In the genomic region with DNA sequence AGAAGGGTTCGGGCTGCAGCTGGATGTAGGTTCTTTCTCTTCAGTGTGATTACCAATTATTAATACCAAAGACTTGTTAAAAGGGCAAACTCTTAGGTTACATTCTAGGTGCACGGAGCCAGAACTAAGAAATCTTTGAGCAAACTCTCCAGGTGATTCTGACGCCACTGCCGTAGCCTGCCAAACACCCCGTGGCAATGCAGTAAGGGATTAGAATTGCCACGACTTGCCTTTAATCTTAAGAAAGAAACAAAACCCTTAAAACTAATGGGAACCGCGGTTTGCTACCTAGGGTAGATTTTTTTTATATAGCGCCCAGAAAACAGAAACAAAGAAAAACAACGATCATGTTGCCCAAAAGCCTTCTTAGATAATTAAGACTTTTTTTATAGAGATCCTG, we compare ENCODE assay signal across 8 mouse cellular contexts. TPM values are rescaled to one million over a fixed set of nuclear protein-coding genes. Genes with fewer than 3 reads are reported as not detected.
DNase-seq lines count a peak whose midpoint lies in the region; ATAC-seq and TF ChIP-seq lines count a peak whose summit lies in the region.

No protein-coding gene starts in this region.

- peak overlapping the region; percentile 99 for H3K9ac ChIP-seq in heart, embryonic 14.5 days (ENCODE audit: low read length)
- H3K9ac ChIP-seq in hindbrain, embryonic 12.5 days = peak overlapping the region; percentile 83
- peak overlapping the region; percentile 81 for H3K9ac ChIP-seq in midbrain, embryonic 12.5 days (replicated peaks)

- no peak for DNase-seq in heart, postnatal 36 days
- DNase-seq in right cerebral cortex, adult 18-20 months = no peak
- DNase-seq in gastrocnemius, adult 18-20 months (ENCODE audit: low spot score) = no peak
- DNase-seq in frontal cortex, postnatal 10 days (ENCODE audit: low spot score in 2 of 2) = no peak

- no peaks in the 10 kb centered on the region for H3K9me3 ChIP-seq in heart, embryonic 14.5 days (ENCODE audit: control insufficient read depth, low read length)
- no peaks in the 10 kb centered on the region for H3K9me3 ChIP-seq in hindbrain, embryonic 12.5 days (replicated peaks)
- H3K9me3 ChIP-seq in midbrain, embryonic 12.5 days = no peaks in the 10 kb centered on the region

- intact Hi-C loops in heart, postnatal 36 days (cut with DNase I) = loop anchor here (2.0 to 5.0 kb wide), 4 partner anchors 37 to 358 kb away; a partner anchor contains a TSS

- no peak for TF ChIP-seq CTCF in bone marrow macrophage, adult 2 months (IDR thresholded peaks at IDR 0.05; ENCODE audit: low read depth, low read length)

- H3K27ac ChIP-seq in heart, embryonic 14.5 days (replicated peaks in 1 of 2; ENCODE audit: control insufficient read depth in 1 of 2, insufficient read depth in 1 of 2, low read depth in 2 of 2, low read length in 2 of 2) = peak overlapping the region; percentile 98 to 100
- H3K27ac ChIP-seq in bone marrow macrophage, adult 2 months (ENCODE audit: insufficient read depth, low read depth, low read length) = peak overlapping the region; percentile 87
- H3K27ac ChIP-seq in hindbrain, embryonic 12.5 days = peak overlapping the region; percentile 97; the same call in 1 of the 2 replicates
- peak overlapping the region; percentile 97; the same call in 1 of the 2 replicates for H3K27ac ChIP-seq in midbrain, embryonic 12.5 days (replicated peaks)

- H3K36me3 ChIP-seq in heart, embryonic 14.5 days (ENCODE audit: control insufficient read depth, insufficient read depth, low read length) = no peaks in the 10 kb centered on the region
- H3K36me3 ChIP-seq in hindbrain, embryonic 12.5 days = no peaks in the 10 kb centered on the region
- H3K36me3 ChIP-seq in midbrain, embryonic 12.5 days = no peaks in the 10 kb centered on the region

- ATAC-seq in heart, embryonic 14.5 days (ENCODE audit: insufficient number of reproducible peaks, insufficient read depth, low FRiP score, low read depth) = no peak
- no peak for ATAC-seq in hindbrain, embryonic 12.5 days (ENCODE audit: low FRiP score)
- no peak for ATAC-seq in midbrain, embryonic 12.5 days (ENCODE audit: low FRiP score, low read depth)

- H3K4me2 ChIP-seq in heart, embryonic 14.5 days (ENCODE audit: low read length) = peak overlapping the region; percentile 63
- peak overlapping the region; percentile 60 for H3K4me2 ChIP-seq in hindbrain, embryonic 12.5 days (replicated peaks)
- peak overlapping the region; percentile 71 for H3K4me2 ChIP-seq in midbrain, embryonic 12.5 days (replicated peaks)

- peaks cover 2 to 24% of the 10 kb centered on the region in 2 experiments for H3K4me1 ChIP-seq in heart, embryonic 14.5 days (ENCODE audit: control insufficient read depth in 2 of 2, insufficient read depth in 2 of 2, low read length in 2 of 2)
- peaks cover 19% of the 10 kb centered on the region for H3K4me1 ChIP-seq in bone marrow macrophage, adult 2 months (ENCODE audit: control insufficient read depth, insufficient read depth, low read length)
- peaks cover 22% of the 10 kb centered on the region for H3K4me1 ChIP-seq in hindbrain, embryonic 12.5 days
- H3K4me1 ChIP-seq in midbrain, embryonic 12.5 days = peaks cover 22% of the 10 kb centered on the region

- 7% methylated on average over 10 of the region's 10 CpGs for WGBS in heart, embryonic 14.5 days
- 6% methylated on average over 10 of the region's 10 CpGs for WGBS in hindbrain, embryonic 12.5 days
- WGBS in midbrain, embryonic 12.5 days = 8% methylated on average over 10 of the region's 10 CpGs

- peak overlapping the region; percentile 93 to 94 for H3K4me3 ChIP-seq in heart, embryonic 14.5 days (ENCODE audit: control insufficient read depth in 1 of 2, insufficient read depth in 1 of 2, low read depth in 1 of 2, low read length in 2 of 2)
- H3K4me3 ChIP-seq in bone marrow macrophage, adult 2 months (ENCODE audit: insufficient read depth, low read length) = peak overlapping the region; percentile 91
- peak overlapping the region; percentile 67 for H3K4me3 ChIP-seq in hindbrain, embryonic 12.5 days
- H3K4me3 ChIP-seq in midbrain, embryonic 12.5 days = peak overlapping the region; percentile 71

- H3K27me3 ChIP-seq in heart, embryonic 14.5 days (ENCODE audit: control insufficient read depth, insufficient read depth, low read length) = no peaks in the 10 kb centered on the region
- no peaks in the 10 kb centered on the region for H3K27me3 ChIP-seq in hindbrain, embryonic 12.5 days
- no peaks in the 10 kb centered on the region for H3K27me3 ChIP-seq in midbrain, embryonic 12.5 days

- TF ChIP-seq POLR2A in bone marrow macrophage, adult 2 months (IDR thresholded peaks at IDR 0.05; ENCODE audit: borderline replicate concordance, low read depth, low read length) = no peak

RNA-seq across cellular contexts. Expression of a gene that starts 0.9 kb away (rescaled TPM):
- polyA plus RNA-seq in heart, embryonic 14.5 days (2014; fragmentation: Nextera tagmentation; extraction: Ambion mirVana) = 1,027 and 1,036 TPM in 2 replicates
- total RNA-seq in heart, postnatal 36 days (2021) = 100 to 1,000 TPM; 196 to 202 TPM
- 177 and 179 TPM in 2 replicates for polyA plus RNA-seq in bone marrow macrophage, adult 2 months (2012; ENCODE audit: insufficient read depth, insufficient read length, missing spikeins)
- 376 and 396 TPM in 2 replicates for polyA plus RNA-seq in hindbrain, embryonic 12.5 days (2016; fragmentation: Nextera tagmentation; extraction: Ambion mirVana)
- 359 and 373 TPM in 2 replicates for polyA plus RNA-seq in midbrain, embryonic 12.5 days (2016; fragmentation: Nextera tagmentation; extraction: Ambion mirVana)
- 10 to 100 TPM; 22.0 to 27.3 TPM for total RNA-seq in gastrocnemius, adult 18-20 months (2021)

RNA-seq across cellular contexts. Expression of a gene that starts 51.2 kb away (rescaled TPM):
- 2.1 and 2.2 TPM in 2 replicates for polyA plus RNA-seq in heart, embryonic 14.5 days (2014; fragmentation: Nextera tagmentation; extraction: Ambion mirVana)
- under 1 TPM; 0.17 to 0.27 TPM for total RNA-seq in heart, postnatal 36 days (2021)
- polyA plus RNA-seq in bone marrow macrophage, adult 2 months (2012; ENCODE audit: insufficient read depth, insufficient read length, missing spikeins) = not detected in 2 replicates
- 2.3 and 2.4 TPM in 2 replicates for polyA plus RNA-seq in hindbrain, embryonic 12.5 days (2016; fragmentation: Nextera tagmentation; extraction: Ambion mirVana)
- 1.8 and 2.3 TPM in 2 replicates for polyA plus RNA-seq in midbrain, embryonic 12.5 days (2016; fragmentation: Nextera tagmentation; extraction: Ambion mirVana)
- not detected for total RNA-seq in gastrocnemius, adult 18-20 months (2021)
